Mouse (Mus musculus): ENCODE data around the gene Fam173a.
"Not testable (repeated sequence)": the region's sequence is repeated elsewhere in the genome, so short reads cannot be mapped to it uniquely, and the experiment has no call there.

Gene Fam173a

GRCm38 (mm10) chr17:25757691-25758090 lies 35.0 kb downstream of the Fam173a start:
- no peak for DNase-seq

DNA sequence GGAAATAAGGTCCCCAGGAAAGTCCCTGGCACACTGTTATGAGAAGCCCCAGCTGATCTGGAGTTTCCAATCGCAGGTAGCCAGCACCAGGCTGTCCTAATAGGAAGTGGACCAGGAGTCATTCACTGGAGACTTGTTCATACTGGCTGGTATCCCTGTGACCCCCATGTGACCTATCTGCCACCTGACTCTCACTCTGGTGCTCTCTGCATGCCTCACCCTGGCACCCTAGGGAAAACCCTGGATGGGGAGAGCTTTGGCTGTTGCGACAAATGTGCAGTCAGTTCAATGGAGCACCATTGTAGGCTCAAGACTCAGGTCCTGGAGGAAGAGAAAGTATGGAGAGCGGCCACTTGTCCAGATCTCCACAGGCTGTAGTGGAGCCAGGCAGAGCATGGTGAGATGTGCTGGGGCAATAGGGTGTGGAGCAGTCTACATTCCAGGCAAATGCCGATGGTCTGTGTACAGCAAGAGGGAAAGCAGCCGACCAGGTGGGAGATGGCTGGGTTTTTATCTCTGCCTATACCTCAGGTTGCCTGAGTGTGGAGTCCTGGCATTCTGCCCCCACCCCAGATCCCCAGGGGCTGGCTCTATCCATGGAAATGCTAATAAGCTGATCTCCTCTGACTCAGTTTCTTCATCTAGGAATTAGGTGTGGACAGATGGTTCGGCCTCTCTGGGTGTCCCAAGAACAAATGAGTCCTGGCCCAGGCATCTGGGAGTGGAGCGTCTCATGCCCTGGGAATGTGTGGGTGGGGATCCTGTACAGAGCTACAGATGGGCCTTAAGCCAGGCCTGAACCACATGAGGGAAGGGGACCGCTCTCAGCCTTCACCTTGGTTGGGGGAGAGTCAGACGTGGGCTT lies 36.1 kb downstream of the Fam173a start:
- DNase-seq: no peak

DNA sequence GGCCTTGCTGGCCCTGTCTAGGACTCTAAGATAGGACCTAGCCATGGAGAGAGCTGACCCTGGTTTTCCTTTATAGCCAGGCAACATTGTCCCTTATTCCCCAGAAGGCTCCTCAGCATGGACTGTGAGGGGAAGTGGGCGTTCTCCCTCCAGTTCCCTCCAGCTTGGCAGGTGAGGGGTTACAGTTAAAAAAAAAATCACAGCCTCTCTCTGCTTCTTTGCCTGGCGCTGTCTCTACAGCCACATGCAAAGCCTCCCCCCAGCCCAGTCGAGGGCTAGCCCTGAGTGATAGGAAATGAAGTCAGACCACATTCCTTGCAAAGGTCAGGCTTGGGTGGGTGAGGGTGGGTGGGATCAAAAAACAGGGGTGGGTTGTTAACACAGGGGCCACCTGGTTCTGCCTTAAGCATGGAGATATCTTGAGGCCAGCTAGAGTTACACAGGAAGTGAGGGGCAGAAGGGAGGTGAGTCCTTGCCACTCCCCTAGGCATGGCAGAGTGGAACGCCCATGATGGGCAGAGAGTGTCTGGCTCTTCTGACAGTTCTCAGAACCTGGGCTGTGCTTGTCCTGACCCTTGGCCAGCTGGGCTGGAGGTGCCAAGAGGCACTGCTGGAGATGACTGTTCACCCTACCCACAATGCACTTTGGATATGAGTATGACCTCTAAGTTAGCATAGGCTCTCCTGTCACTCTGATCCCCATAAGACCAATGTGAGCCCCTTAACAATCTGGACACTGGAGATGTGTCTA lies 36.9 kb downstream of the Fam173a start:
- no peak for DNase-seq

- no peak for DNase-seq
Observed at GRCm38 (mm10) chr17:25755086-25755485, 37.6 kb downstream of the Fam173a start.

DNA sequence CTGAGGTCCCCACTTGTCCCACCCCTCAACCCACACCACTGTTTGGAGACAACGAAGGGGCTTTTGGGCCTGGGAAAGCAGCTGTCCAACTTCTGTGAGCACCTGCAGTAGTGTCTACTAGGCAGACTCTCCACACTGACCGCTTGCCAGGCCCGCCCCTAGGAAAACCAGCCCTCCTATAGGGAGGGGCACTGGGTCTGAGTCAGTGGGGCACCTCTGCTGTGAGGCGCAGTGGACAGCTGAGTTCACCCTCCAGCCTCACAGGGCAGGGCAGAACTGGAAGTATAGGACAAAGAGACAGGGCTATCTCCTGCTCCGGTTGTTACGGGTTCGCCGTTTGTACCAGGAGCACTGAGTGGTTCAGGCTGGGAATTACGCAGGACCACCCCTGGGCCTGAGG lies 38.5 kb downstream of the Fam173a start, which contains the start of gene Msln:
Msln (minus strand) TSS at position 138 of the 400 bp plus-strand sequence.
- DNase-seq: no peak

GRCm38 (mm10) chr17:25751446-25751845 lies 41.3 kb downstream of the Fam173a start:
- no peak for DNase-seq

GRCm38 (mm10) chr17:25749314-25749713 lies 43.4 kb downstream of the Fam173a start:
- DNase-seq: no peak

- DNase-seq: no peak
Observed at GRCm38 (mm10) chr17:25748238-25748637, 44.5 kb downstream of the Fam173a start.

DNA sequence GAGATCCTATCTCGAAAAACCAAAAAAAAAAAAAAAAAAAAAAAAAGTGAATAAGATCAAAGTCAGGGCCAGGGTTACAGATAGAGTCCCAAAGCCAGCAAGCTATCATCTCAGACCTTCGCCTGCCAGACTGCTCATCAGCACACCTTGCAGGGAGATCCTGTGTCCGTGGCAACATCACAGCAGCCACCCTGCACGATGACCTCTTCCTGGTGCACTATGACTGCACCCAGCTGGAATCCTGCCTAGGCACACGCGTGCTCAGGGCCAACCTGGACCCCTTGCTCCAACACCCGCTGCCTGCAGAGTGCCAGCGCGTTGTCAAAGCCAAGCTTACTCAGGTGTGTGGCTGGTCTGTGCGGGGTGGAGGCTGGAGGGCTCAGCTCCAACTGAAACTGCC lies 48.4 kb downstream of the Fam173a start:
- DNase-seq: no peak

GRCm38 (mm10) chr17:25743831-25744230 lies 48.9 kb downstream of the Fam173a start:
- no peak for DNase-seq

DNA sequence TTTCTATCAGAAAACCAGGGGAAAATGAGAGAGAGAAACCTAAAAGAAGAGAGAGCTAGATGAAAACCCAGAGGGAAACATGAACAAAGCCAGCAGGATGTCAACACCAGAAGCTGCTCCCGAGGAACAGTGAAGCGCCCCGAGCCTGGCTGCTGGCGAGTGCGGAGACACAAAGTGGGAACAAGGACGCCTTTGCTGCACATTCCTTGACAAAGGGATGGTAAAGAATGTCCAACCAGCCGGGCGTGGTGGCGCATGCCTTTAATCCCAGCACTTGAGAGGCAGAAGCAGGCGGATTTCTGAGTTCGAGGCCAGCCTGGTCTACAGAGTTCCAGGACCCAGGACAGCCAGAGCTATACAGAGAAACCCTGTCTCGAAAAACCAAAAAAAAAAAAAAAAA lies 51.2 kb downstream of the Fam173a start:
- not testable (repeated sequence) for DNase-seq
